Mouse (Mus musculus) hindbrain, embryonic 16.5 days (tissue): ENCODE results near the gene BC030499. TPM values are rescaled to one million over a fixed set of nuclear protein-coding genes. Genes with fewer than 3 reads are reported as not detected.

ENCODE experiments used
- ATAC-seq: fragments of 200-750 bp; cut with Nextera tagmentation; 2 replicates; pipeline ENCODE4 v1.8.0; 2017; ENCODE audit warnings: moderate TSS enrichment, moderate library complexity
- H3K27ac ChIP-seq: fragments of 300-500 bp; sonication (generic); 2 replicates; pipeline ENCODE4 v1.5.1; 2014; ENCODE audit warnings: low read depth, mild to moderate bottlenecking, control low read depth, low read length, moderate library complexity
- H3K27me3 ChIP-seq: fragments of 300-500 bp; sonication (generic); replicated peaks from 2 replicates; pipeline ENCODE4 v1.6.1; 2014; ENCODE audit warnings: low read length; ENCODE audit not compliant: control insufficient read depth, insufficient read depth
- H3K36me3 ChIP-seq: fragments of 300-500 bp; sonication (generic); 2 replicates; pipeline ENCODE4 v1.6.1; 2014; ENCODE audit warnings: mild to moderate bottlenecking, low read length, moderate library complexity, mixed read lengths; ENCODE audit not compliant: control insufficient read depth, insufficient read depth
- H3K4me1 ChIP-seq: fragments of 300-500 bp; sonication (generic); 2 replicates; pipeline ENCODE4 v1.6.1; 2014; ENCODE audit warnings: low read depth, low read length; ENCODE audit not compliant: control insufficient read depth, insufficient read depth
- H3K4me2 ChIP-seq: fragments of 300-500 bp; sonication (generic); 2 replicates; pipeline ENCODE4 v1.6.1; 2014; ENCODE audit warnings: mild to moderate bottlenecking, low read length, control low read depth, moderate library complexity
- H3K4me3 ChIP-seq: fragments of 300-500 bp; sonication (generic); 2 replicates; pipeline ENCODE4 v1.5.1; 2014; ENCODE audit warnings: mild to moderate bottlenecking, low read length, control low read depth, moderate library complexity
- H3K9ac ChIP-seq: fragments of 300-500 bp; sonication (generic); 2 replicates; pipeline ENCODE4 v1.6.1; 2014; ENCODE audit warnings: low read depth, mild to moderate bottlenecking, control low read depth, low read length, moderate library complexity
- H3K9me3 ChIP-seq: fragments of 300-500 bp; sonication (generic); 2 replicates; pipeline ENCODE4 v1.6.1; 2014; ENCODE audit warnings: mild to moderate bottlenecking, low read length, moderate library complexity; ENCODE audit not compliant: control insufficient read depth
- WGBS: fragments of 180-500 bp; shearing (Covaris S2); extraction: QIAGEN DNeasy Blood & Tissue Kit; methylation state at CpG from one replicate; pipeline ENCODE4 v1.1.7; 2014; 5-methylcytosine and 5-hydroxymethylcytosine counted together
- polyA plus RNA-seq: library from polyadenylated mRNA; unstranded; fragments of >200 nt; fragmentation: Nextera tagmentation; extraction: Ambion mirVana; gene quantifications from 2 replicates; pipeline ENCODE4 v1.2.1, GENCODE M21; 2015

The BC030499 gene
- polyA plus RNA-seq, 1 experiment from 2014 or later, result 0.40 TPM

GRCm38 (mm10) chr11:78294585-78294984 lies 3.9 kb downstream of the BC030499 start:
- Histone ChIP-seq H3K4me2 (no peak overlapping the region), H3K36me3 (peaks cover 12% of the 10 kb centered on the region), H3K27ac (no peak overlapping the region), H3K9me3 (no peaks in the 10 kb centered on the region), H3K9ac (no peak overlapping the region), H3K4me1 (no peaks in the 10 kb centered on the region), H3K4me3 (no peak overlapping the region), H3K27me3 (no peaks in the 10 kb centered on the region)
- ATAC-seq, result no peak
- 94% methylated on average over 6 of the region's 6 CpGs for WGBS

GRCm38 (mm10) chr11:78300917-78301316 lies 10.3 kb downstream of the BC030499 start:
- WGBS, result 67% methylated on average over 7 of the region's 7 CpGs
- H3K36me3 ChIP-seq, result no peaks in the 10 kb centered on the region
- peak overlapping the region; percentile 61 for H3K9ac ChIP-seq
- no peak for ATAC-seq
- peak overlapping the region; percentile 100 for H3K4me2 ChIP-seq
- H3K4me3 ChIP-seq, result peak overlapping the region; percentile 63
- no peaks in the 10 kb centered on the region for H3K27me3 ChIP-seq
- H3K4me1 ChIP-seq, result peaks cover 9% of the 10 kb centered on the region
- H3K9me3 ChIP-seq, result no peaks in the 10 kb centered on the region
- H3K27ac ChIP-seq, result peak overlapping the region; percentile 44; the same call in 1 of the 2 replicates

DNA sequence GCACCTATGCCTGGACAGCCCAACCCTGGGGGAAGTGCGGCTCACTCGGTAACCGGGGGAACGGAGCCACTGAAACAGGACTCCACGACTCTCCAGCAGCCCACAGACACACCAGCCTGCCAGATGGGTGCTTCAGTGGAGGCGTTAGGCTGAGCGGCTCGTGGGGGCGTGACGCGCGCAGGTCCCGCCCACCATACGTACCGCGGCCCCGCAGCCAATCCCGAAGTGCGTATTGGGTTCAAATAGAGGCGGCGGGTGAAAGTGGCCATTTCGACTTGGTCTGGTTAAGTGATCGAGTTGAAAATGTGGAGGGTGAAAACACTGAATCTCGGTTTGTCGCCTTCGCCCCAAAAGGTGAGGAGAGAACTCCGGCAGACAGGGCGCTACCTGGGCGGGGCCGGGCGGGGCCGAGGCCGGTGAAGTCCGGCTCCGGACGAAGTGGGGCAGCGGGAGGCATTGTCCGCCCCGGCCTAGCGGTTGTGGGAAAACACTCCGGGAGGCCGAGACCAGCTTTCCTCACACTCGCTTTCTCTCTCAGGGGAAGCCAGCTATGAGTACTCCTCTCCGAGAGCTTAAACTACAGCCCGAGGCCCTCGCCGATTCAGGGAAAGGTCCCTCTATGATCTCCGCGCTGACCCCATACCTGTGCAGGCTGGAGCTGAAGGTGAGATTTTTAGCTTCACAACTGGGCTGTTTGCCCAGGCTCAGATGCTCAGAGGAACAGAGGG lies 10.9 kb downstream of the BC030499 start, which contains the start of gene Spag5:
Gene Spag5, plus strand, starts transcription at position 173 of the 728 bp plus-strand sequence.
- Histone ChIP-seq H3K9me3 (no peaks in the 10 kb centered on the region), H3K27me3 (no peaks in the 10 kb centered on the region), H3K27ac (peak within 1 kb of the TSS; percentile 44; the same call in 1 of the 2 replicates), H3K4me2 (peak within 1 kb of the TSS; percentile 100), H3K4me1 (peaks cover 9% of the 10 kb centered on the region), H3K4me3 (peak within 1 kb of the TSS; percentile 63), H3K9ac (peak within 1 kb of the TSS; percentile 61), H3K36me3 (no peaks in the 10 kb centered on the region)
- ATAC-seq, result peak; percentile 100
- WGBS, result 1% methylated on average over 49 of the region's 49 CpGs

DNA sequence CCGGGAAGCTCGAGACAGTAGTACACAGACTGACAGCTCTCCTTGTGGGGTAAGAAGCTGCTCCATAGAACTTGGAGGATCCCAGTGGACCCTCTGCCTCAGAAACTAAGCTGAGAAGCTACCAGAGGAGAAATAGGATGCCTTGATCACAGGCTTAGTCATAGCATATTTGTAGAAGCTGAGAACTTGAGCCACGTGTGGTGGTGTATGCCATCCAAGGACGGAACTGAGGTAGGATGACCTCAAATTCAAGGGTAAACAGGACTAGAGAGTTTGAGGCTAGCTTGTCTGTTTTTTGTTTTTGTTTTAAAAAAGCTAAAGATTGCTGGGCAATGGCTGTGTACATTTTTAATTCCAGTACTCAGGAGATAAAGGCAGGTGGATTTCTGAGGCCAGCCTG lies 14.6 kb downstream of the BC030499 start:
- Histone ChIP-seq H3K27me3 (no peaks in the 10 kb centered on the region), H3K4me3 (no peak overlapping the region), H3K36me3 (no peaks in the 10 kb centered on the region), H3K27ac (no peak overlapping the region), H3K9ac (no peak overlapping the region), H3K4me1 (peaks cover 9% of the 10 kb centered on the region), H3K9me3 (no peaks in the 10 kb centered on the region), H3K4me2 (no peak overlapping the region)
- ATAC-seq, result no peak
- WGBS, result 95% methylated on average over 4 of the region's 4 CpGs

DNA sequence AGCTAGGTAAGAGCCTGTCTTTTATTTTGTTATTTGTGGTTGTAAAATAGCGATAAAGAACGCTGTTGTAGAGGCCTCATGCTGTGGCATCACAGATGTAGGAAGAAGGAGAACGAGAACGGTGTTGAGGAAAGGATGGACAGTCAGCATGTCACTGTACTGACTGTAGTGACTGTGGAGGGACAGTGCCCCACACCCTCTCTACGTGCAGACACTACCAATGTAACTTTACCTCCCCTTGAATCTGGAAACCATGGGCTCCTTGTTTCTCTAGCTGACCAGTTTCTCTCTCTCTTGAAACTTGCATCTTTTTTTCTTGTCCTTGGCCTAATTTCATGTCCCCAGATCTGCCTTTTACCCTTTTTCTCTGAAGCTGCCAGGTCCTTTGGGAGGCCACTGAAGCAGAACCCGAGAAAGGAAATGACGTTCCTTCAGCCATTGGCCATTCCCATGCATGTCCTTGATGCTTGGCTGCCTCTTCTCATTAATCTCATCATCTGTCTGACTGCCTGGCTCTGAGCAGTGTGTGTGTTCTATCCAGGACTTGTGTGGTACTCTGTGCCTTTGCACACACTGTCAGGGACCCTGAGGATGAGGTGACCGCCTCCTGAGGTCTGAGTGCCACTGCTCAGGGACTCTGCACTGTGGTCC lies 20.3 kb downstream of the BC030499 start:
- WGBS, result 78% methylated on average over 8 of the region's 8 CpGs
- ATAC-seq, result peak; percentile 74; the same call in 1 of the 2 replicates
- no peaks in the 10 kb centered on the region for H3K9me3 ChIP-seq
- H3K36me3 ChIP-seq, result no peaks in the 10 kb centered on the region
- H3K27ac ChIP-seq, result no peak overlapping the region; the same call in 1 of the 2 replicates
- H3K4me3 ChIP-seq, result no peak overlapping the region
- H3K9ac ChIP-seq, result no peak overlapping the region
- H3K27me3 ChIP-seq, result no peaks in the 10 kb centered on the region
- H3K4me2 ChIP-seq, result no peak overlapping the region
- no peaks in the 10 kb centered on the region for H3K4me1 ChIP-seq

GRCm38 (mm10) chr11:78313662-78314061 lies 23.0 kb downstream of the BC030499 start:
- H3K4me3 ChIP-seq, result no peak overlapping the region
- no peaks in the 10 kb centered on the region for H3K4me1 ChIP-seq
- H3K4me2 ChIP-seq, result no peak overlapping the region
- no peak overlapping the region for H3K27ac ChIP-seq
- H3K27me3 ChIP-seq, result no peaks in the 10 kb centered on the region
- ATAC-seq, result no peak
- WGBS, result 93% methylated on average over 2 of the region's 2 CpGs
- H3K9me3 ChIP-seq, result no peaks in the 10 kb centered on the region
- H3K36me3 ChIP-seq, result no peaks in the 10 kb centered on the region
- no peak overlapping the region for H3K9ac ChIP-seq

DNA sequence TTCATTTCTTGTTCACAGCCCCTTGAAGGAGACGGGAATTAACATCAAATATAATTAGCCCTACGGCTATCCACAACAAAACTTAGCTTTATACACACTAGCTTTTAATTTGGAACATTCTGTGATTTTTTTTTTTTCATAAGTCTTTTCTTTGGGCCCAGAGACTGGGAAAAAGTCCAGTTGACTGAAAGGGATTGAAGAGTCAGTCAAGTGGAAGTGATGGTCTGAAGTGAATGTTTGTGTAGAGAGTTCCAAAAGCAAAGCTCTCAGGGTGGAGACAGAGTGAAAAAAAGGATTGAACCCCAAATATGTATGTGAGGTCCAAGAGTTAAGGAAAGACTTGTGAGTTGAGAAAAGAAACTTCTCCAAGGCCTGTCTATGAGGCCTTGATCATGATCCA lies 27.8 kb downstream of the BC030499 start:
- Histone ChIP-seq H3K9me3 (no peaks in the 10 kb centered on the region), H3K36me3 (no peaks in the 10 kb centered on the region; the same call in 1 of the 2 replicates), H3K9ac (no peak overlapping the region), H3K4me2 (no peak overlapping the region), H3K4me3 (no peak overlapping the region), H3K27me3 (no peaks in the 10 kb centered on the region), H3K4me1 (peaks cover 3% of the 10 kb centered on the region; the same call in 1 of the 2 replicates), H3K27ac (no peak overlapping the region)
- WGBS, result 75% methylated on average over 2 of the region's 2 CpGs
- ATAC-seq, result no peak

DNA sequence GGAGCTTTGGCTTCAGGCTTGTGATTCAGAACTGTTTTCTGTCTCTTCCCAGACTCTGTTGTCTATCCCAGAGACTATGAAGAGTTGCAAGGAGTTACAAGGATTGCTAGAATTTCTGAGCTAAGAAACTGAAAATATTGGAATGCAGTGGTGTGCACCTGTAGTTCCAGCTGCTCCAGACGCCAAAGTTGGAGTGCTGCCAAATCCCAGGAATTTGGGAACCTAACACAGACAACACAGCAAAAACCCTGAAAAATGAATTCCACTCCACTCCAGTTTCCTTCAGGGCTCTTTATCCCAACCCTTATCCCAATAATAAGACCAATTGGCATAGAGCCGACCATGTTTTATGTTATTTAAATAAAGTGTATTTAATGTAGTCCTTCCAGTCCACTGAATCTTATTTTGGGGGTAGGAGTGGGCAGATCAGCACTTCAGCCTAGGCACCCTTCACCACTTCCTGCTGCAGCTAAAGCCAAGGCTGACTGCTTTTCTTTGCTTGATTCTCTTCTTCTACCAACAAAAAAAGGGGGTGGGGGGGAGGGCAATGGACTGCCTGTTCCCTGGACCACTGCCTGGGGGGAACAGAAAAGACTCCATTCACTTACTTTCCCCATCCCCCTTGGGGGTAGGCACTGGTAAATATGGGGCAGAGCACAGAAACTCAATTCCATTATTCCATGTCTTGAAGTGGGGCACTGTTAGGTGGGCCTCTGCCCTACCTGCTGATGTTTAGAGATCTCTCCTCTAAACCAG lies 31.6 kb downstream of the BC030499 start:
- no peaks in the 10 kb centered on the region for H3K27me3 ChIP-seq
- peaks cover 3% of the 10 kb centered on the region; the same call in 1 of the 2 replicates for H3K4me1 ChIP-seq
- peak; percentile 82 for ATAC-seq
- H3K9me3 ChIP-seq, result no peaks in the 10 kb centered on the region
- WGBS, result 52% methylated on average over 2 of the region's 2 CpGs
- peak overlapping the region; percentile 47 for H3K9ac ChIP-seq
- peak overlapping the region; percentile 76 for H3K27ac ChIP-seq
- no peaks in the 10 kb centered on the region; the same call in 1 of the 2 replicates for H3K36me3 ChIP-seq
- peak overlapping the region; percentile 39 for H3K4me3 ChIP-seq
- peak overlapping the region; percentile 42 for H3K4me2 ChIP-seq
